Mouse (Mus musculus) stomach, embryonic 14.5 days (tissue): ENCODE measurements at regions not wholly inside any gene's neighbourhood (a gene's known extent, or its start where the extent isn't known, plus 50 kb on each side); places are given as distances from the start of the nearest gene placed in this dataset.
A peak's percentile ranks its signal among the peaks of the same experiment; 100 is the strongest.

Experiments used
- ATAC-seq: fragments of 200-750 bp; cut with Nextera tagmentation; 2 replicates; pipeline ENCODE4 v1.8.0; 2017; ENCODE audit warnings: low read depth, moderate TSS enrichment; ENCODE audit not compliant: insufficient number of reproducible peaks, insufficient read depth, low FRiP score
- H3K27ac ChIP-seq: fragments of 300-500 bp; sonication (generic); 2 replicates; pipeline ENCODE4 v1.5.1; 2014; ENCODE audit warnings: mild to moderate bottlenecking, low read length, moderate library complexity, mixed read lengths
- H3K27me3 ChIP-seq: fragments of 300-500 bp; sonication (generic); 2 replicates; pipeline ENCODE4 v1.6.1; 2014; ENCODE audit warnings: low read length, control low read depth, mixed read lengths; ENCODE audit not compliant: control insufficient read depth, insufficient read depth
- H3K36me3 ChIP-seq: fragments of 300-500 bp; sonication (generic); 2 replicates; pipeline ENCODE4 v1.6.1; 2014; ENCODE audit warnings: mild to moderate bottlenecking, control low read depth, low read length, moderate library complexity, mixed read lengths; ENCODE audit not compliant: control insufficient read depth, insufficient read depth
- H3K4me1 ChIP-seq: fragments of 300-500 bp; sonication (generic); 2 replicates; pipeline ENCODE4 v1.6.1; 2014; ENCODE audit warnings: low read length, control low read depth, mixed read lengths; ENCODE audit not compliant: control insufficient read depth, insufficient read depth
- H3K4me2 ChIP-seq: fragments of 300-500 bp; sonication (generic); replicated peaks from 2 replicates; pipeline ENCODE4 v1.6.1; 2014; ENCODE audit warnings: low read depth, low read length, control low read depth
- H3K4me3 ChIP-seq: fragments of 300-500 bp; sonication (generic); 2 replicates; pipeline ENCODE4 v1.5.1; 2014; ENCODE audit warnings: low read depth, low read length, control low read depth
- H3K9ac ChIP-seq: fragments of 300-500 bp; sonication (generic); replicated peaks from 2 replicates; pipeline ENCODE4 v1.6.1; 2014; ENCODE audit warnings: low read depth, mild to moderate bottlenecking, control low read depth, low read length, moderate library complexity, mixed read lengths
- H3K9me3 ChIP-seq: fragments of 300-500 bp; sonication (generic); 2 replicates; pipeline ENCODE4 v1.6.1; 2016; ENCODE audit warnings: low read depth, low read length, control low read depth; ENCODE audit not compliant: control insufficient read depth
- WGBS: fragments of 180-500 bp; shearing (Covaris S2); extraction: QIAGEN DNeasy Blood & Tissue Kit; methylation state at CpG from one replicate; pipeline ENCODE4 v1.1.7; 2014; 5-methylcytosine and 5-hydroxymethylcytosine counted together

DNA sequence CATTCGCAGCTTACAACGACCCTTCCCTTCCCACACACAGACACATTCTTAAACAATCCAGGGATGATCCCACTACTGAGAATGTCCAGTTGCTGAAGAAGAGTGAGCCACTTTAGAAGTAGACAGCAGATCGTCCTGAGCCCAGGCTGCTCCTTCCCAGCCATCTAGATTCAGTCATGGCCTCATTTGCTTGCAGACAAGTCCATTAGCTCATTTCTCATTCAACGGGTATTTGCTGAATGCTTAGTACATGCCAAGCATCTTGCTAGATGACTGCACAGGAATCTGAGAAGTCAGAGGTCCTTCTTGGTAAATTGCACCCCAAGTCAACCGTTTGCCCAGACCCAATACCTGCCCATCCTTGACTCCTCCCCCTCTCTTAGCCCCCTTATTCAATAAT lies 57.8 kb downstream of the Ier5 start:
- ATAC-seq: no peak
- H3K27me3 ChIP-seq: no peaks in the 10 kb centered on the region
- H3K9me3 ChIP-seq: no peaks in the 10 kb centered on the region
- no peaks in the 10 kb centered on the region for H3K36me3 ChIP-seq
- no peak overlapping the region for H3K4me2 ChIP-seq
- WGBS: 61% methylated on average over 5 of the region's 5 CpGs
- no peak overlapping the region for H3K9ac ChIP-seq
- H3K27ac ChIP-seq: no peak overlapping the region; the same call in 1 of the 2 replicates
- H3K4me3 ChIP-seq: no peak overlapping the region
- H3K4me1 ChIP-seq: peaks cover 13% of the 10 kb centered on the region

DNA sequence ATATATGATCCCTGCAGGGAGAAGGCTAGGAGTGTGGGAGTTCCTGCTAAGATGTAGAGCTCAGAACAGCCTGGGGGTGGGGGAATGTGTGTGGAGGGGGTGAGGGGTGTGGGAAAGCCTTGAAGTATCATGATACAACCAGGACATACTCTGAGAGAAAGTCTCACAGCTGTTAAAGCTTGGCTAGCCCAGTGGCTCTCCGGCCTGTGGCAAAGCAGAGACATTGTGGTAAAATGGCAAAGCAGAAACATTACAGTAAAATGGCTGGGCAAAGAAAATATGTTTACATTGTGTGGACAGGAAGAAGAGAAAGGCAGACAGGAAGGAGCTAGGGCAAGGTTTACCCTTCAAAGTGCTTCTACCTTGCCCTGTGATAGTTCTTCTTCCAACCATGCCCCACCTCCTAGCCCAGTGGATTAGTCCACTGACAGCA lies 58.5 kb downstream of the Ier5 start:
- H3K27ac ChIP-seq: peak overlapping the region; percentile 67
- H3K4me1 ChIP-seq: peaks cover 13% of the 10 kb centered on the region
- no peak overlapping the region for H3K9ac ChIP-seq
- H3K9me3 ChIP-seq: no peaks in the 10 kb centered on the region
- H3K36me3 ChIP-seq: no peaks in the 10 kb centered on the region
- no peak overlapping the region for H3K4me2 ChIP-seq
- no peak overlapping the region for H3K4me3 ChIP-seq
- WGBS: 65% methylated on average over 1 of the region's 1 CpGs
- ATAC-seq: no peak
- H3K27me3 ChIP-seq: no peaks in the 10 kb centered on the region

DNA sequence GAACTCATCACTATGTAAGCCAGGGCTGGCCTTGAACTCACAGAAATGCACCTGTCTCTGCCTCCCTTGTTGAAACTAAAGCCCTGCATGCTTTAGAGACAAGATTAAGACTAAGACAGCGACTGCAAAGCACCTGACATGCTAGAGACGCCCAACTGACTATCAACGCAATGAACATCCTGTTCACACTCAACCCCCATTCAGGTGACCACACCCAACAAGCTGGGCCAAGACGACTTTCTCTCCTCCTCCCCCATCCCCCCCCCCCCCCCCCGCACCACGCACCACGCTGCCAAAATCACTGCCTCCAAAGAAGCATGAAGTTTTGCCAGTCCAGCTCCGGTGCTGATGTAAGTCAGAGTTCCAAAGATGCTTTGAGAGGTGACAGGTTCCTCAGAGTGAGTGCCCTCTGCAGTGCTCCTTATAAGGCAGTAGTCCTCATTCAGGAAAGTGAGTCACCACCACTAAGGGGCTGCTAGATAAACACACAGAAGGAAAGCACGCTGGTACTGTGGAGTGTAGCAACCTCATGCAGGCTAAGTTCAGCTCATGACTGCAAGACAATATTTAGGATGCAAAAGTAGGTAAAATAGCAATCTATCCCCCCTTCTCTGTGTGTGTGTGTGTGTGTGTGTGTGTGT lies 59.2 kb downstream of the Ier5 start:
- H3K9ac ChIP-seq: no peak overlapping the region
- H3K27me3 ChIP-seq: no peaks in the 10 kb centered on the region
- H3K4me2 ChIP-seq: no peak overlapping the region
- no peak for ATAC-seq
- H3K9me3 ChIP-seq: no peaks in the 10 kb centered on the region
- no peak overlapping the region for H3K4me3 ChIP-seq
- H3K27ac ChIP-seq: peak overlapping the region; percentile 67
- no peaks in the 10 kb centered on the region for H3K36me3 ChIP-seq
- WGBS: 32% methylated on average over 8 of the region's 9 CpGs
- peaks cover 13% of the 10 kb centered on the region for H3K4me1 ChIP-seq

DNA sequence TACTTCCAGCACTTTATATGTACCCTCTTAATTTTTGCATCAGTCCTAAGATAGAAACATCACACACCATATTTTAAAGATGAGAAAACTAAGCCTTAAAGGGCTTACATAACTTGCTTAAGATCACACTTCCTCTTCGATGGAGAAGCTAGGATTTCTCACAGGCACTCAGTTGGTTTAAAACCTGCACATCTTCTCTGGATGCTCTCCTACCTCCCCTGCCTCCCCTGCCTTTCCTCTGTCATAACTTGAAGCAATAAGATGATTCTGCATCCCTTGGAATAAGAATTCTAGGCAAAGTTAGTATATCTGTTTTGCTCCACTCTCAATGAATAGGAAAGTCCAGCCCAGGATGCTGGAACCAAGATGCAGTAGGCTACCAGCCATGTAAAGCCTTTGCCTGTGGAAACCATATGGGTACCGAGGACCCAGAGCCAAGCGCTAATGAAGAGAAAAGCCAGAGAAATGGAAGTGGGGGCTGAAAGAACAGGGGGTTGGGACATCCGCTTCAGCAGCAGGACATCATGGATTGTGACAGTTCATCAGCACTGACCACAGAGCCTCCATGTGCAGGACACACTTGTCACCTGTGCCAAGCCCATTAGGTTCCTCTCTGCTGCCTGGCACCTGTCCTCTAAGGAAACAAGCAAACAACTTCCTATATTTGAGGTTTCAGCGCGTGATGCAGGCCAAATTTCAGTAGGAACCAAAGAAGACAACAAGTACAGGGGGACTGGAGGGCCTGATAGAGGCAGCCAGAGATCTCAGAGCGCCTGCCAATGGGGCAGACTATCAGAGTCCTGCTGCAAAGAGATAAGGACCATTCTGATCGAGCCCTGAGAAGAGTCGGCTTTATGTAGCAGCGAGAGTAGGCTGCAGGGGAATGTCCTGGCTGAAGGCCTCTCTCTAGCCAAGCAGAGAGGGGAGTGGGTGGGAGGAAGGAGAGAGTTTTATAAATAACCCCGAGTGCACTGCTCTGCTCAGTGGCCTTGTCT lies 60.5 kb downstream of the Ier5 start:
- peak overlapping the region; percentile 67; the same call in 1 of the 2 replicates for H3K27ac ChIP-seq
- no peaks in the 10 kb centered on the region for H3K27me3 ChIP-seq
- 67% methylated on average over 11 of the region's 11 CpGs for WGBS
- H3K4me2 ChIP-seq: no peak overlapping the region
- peaks cover 13% of the 10 kb centered on the region for H3K4me1 ChIP-seq
- no peaks in the 10 kb centered on the region for H3K36me3 ChIP-seq
- H3K4me3 ChIP-seq: no peak overlapping the region
- no peak overlapping the region for H3K9ac ChIP-seq
- H3K9me3 ChIP-seq: no peaks in the 10 kb centered on the region
- ATAC-seq: peak; percentile 72; the same call in 1 of the 2 replicates

DNA sequence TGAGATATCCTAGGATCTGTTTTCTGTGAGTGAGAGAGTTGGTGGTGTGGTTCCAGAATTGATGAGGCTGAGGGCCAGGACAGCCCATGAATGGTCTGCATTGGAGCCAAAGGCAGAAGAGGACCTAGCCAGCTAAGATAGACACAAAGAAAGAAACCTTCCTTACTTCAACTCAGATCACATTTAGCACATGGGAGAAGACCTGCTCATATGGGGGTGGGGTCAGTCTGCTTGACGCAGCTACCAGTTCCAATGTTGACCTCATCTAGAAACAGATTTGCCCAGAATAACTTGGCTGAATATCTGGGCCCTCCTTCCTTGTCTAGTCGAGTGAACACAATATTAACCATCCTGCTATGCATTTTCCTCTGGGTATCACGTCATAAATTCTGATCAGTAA lies 62.0 kb downstream of the Ier5 start:
- Histone ChIP-seq H3K4me3 (no peak overlapping the region), H3K27me3 (no peaks in the 10 kb centered on the region), H3K4me1 (peaks cover 13% of the 10 kb centered on the region), H3K27ac (no peak overlapping the region), H3K9ac (no peak overlapping the region), H3K36me3 (no peaks in the 10 kb centered on the region), H3K9me3 (no peaks in the 10 kb centered on the region), H3K4me2 (no peak overlapping the region)
- 87% methylated on average over 3 of the region's 3 CpGs for WGBS
- ATAC-seq: no peak

DNA sequence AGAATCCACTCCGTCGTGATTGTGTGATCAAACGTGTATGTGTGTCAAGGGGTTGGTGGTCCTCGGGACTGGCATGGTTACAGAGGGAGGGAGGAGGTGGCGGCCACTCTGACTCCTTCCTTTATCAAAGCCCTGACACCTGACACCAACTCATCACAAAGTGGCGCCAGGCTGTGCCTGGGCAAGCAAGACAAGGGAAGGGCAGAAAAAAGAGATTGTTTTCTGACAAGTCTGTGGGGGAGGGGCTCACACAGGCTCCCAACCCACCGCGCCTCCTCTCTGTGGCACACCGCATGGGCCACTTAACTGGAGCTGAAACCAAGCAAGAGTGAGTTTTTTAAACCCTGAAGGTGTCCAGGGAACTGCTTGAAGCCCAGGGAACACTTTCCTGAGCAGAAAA lies 68.5 kb downstream of the Ier5 start:
- no peak overlapping the region for H3K27ac ChIP-seq
- 0 out of 2 replicates have a peak, but pooled peaks cover 2% of the 10 kb centered on the region for H3K27me3 ChIP-seq
- H3K4me3 ChIP-seq: no peak overlapping the region
- no peak overlapping the region for H3K9ac ChIP-seq
- no peaks in the 10 kb centered on the region for H3K9me3 ChIP-seq
- no peak overlapping the region for H3K4me2 ChIP-seq
- no peaks in the 10 kb centered on the region for H3K36me3 ChIP-seq
- 24% methylated on average over 9 of the region's 9 CpGs for WGBS
- H3K4me1 ChIP-seq: no peaks in the 10 kb centered on the region
- ATAC-seq: no peak

DNA sequence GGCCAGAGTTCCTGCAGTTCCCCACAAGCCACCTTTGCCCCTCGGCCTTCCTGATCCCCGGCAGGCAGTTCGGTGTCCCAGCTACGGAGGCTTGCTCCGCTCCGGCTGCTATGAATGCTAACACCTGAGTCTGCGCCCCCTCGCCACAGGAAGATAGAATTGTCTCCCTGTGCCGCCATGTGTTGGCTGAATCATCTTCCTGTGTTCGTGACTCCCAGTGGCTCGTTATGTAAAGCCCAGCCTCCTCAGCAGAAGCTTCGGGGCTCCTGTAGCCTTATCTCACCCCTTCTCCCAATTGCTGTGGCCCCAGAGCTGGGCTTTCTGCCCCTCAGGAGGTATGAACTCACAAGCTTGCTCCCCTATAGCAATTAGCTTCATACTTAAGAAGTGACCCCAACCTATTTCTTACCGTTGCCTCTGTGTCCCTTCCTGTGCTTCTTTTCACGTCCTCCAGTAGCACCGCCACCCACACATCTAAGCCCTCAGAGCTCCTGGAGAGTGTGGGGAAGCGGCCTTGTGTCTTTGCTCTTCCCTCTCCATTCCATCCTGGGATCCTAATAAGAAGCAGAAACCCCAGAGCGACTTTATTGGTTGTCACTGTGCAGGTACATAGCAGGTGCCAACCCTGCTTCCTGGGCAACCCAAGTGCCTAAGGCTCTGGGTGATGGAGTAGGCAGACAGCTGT lies 70.1 kb downstream of the Ier5 start:
- no peak overlapping the region for H3K27ac ChIP-seq
- no peak overlapping the region for H3K4me2 ChIP-seq
- H3K36me3 ChIP-seq: no peaks in the 10 kb centered on the region
- H3K4me3 ChIP-seq: no peak overlapping the region
- H3K4me1 ChIP-seq: no peaks in the 10 kb centered on the region
- H3K27me3 ChIP-seq: 0 out of 2 replicates have a peak, but pooled peaks cover 2% of the 10 kb centered on the region
- 55% methylated on average over 17 of the region's 17 CpGs for whole genome bisulfite sequencing
- H3K9ac ChIP-seq: no peak overlapping the region
- ATAC-seq: no peak
- no peaks in the 10 kb centered on the region for H3K9me3 ChIP-seq

DNA sequence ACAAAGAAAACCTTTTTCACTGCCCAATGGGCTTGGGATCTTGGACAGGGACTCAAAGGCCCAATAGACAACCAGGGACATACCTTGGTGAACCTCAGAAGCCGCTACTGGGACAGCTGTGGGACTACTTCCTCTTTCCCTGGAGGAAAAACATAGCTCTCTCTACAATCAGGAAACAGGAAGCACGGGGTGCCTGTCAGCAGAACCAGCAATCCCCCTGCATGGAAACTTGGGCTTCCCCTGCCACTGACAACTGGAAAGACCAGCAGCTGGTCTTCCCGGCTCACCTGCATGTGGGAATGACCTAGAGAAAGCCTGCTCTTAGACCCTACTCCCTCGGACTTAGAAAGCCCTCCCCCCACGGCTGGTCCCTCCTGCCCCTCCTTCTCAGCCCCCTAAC lies 70.7 kb downstream of the Ier5 start:
- WGBS: 38% methylated on average over 5 of the region's 5 CpGs
- Histone ChIP-seq H3K36me3 (no peaks in the 10 kb centered on the region), H3K4me1 (no peaks in the 10 kb centered on the region), H3K4me3 (no peak overlapping the region), H3K4me2 (no peak overlapping the region), H3K27ac (no peak overlapping the region), H3K9me3 (no peaks in the 10 kb centered on the region), H3K9ac (no peak overlapping the region), H3K27me3 (0 out of 2 replicates have a peak, but pooled peaks cover 2% of the 10 kb centered on the region)
- no peak for ATAC-seq
